Mouse (Mus musculus) inflammation-experienced regulatory T-cells, adult 6 months (primary cell): ENCODE measurements around the gene Cfap58. TPM values are rescaled to one million over a fixed set of nuclear protein-coding genes. Genes with fewer than 3 reads are reported as not detected.

ENCODE experiments used
- ATAC-seq: one replicate; pipeline ENCODE4 v1.8.0; 2017
- polyA plus RNA-seq, 3 experiments: library from polyadenylated mRNA; unstranded; fragments of 100-300 nt; shearing (Covaris generic); gene quantifications; one replicate each; pipeline ENCODE4 v1.2.1; 2017

Gene Cfap58
- polyA plus RNA-seq, 3 experiments from 2014 or later: not detected

DNA sequence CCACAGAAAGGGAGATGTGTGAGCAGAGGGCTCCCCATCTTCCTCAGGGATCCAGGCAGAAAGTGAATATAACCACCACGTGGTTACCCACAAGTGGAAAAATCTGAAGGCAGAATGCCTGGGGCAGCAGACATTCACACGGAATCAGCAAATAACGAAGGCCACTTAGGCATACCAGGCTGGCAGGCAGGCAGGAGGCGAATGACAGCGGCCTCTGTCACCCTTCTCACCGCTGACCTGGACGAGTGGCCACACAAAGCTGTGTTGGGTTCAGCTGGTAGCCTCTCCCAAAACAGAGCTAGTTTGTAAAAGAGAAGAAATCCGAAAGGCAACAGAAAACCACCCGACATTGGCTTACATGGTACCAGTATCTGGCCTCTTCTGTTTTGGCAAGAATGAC is 19.5 kb upstream of the Cfap58 start:
- ATAC-seq: no peak

DNA sequence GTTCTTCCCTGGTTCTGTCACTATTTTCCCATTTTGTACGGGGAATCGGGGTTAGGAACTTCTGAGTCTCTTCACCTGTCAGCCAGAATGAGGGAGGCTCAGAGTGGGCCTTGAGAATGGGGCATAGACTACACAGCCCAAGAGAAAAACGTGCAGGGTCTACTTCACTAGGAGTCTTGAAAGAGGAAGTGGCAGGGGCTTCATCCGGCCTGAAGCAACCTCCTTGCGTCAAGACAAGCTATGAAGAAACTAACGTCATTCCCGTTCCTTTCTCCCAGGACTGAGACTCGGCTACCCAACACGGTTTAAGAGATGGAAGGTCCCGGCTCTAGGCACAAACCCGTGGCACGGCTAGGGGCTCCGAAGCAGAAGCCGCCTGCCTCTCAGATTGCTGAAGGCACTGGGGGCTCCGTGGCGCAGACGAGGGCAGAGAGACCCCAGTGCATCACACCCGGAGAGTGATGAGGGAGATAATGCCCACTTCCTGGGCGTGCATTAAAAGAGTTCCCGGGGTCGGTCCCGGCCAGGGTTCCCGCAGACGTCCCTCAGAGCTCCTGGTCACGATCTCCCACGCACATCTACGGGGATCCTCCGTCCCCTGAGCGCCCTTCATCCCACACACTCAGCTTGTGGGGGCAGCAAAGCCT is 18.9 kb upstream of the Cfap58 start:
- peak; percentile 30 for ATAC-seq

DNA sequence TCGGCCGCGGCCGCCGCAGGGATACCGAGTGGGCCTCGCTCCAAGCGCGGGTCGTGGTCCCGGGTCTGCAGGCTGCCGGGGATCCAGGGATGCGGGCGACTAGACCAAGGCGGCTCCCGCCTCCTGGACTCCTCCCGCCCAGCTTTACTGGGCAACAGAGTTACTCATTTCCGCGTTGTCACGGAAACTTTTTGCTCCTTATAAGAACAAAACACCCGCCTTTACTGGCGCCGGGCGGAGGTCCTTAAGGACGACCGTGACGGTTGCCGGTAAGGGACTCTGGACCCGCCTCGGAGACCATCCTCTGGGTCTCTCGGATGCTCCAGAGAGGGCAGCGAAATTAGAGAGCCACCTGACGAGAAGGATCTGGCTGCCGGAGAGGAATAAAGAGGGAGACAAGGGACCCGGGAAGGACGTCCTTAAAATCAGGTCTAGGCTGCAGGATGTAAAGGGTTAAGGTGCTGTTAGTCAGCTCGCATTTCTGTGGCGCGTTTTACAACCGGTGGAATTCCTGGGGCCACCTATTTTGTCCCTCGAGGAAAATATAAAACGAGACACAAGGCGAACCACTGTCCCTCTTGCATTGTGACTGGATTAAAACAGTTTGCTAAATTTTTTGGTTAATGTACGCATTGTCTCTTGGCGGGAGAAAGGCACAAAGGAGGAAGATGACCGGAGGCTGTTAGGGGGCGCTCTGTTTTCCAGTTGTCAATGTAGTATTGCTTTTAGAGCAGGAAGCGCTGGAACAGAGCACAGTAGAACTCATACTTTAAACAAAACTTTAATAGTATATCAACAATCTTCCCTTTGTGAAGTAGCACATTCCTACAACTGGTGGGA is 18.1 kb upstream of the Cfap58 start, which contains the start of the genes Cfap43 and Itprip:
TSS of gene Cfap43 (minus strand) at position 162 of the 840 bp plus-strand sequence.
TSS of gene Itprip (minus strand) at position 174 of the 840 bp plus-strand sequence.
- ATAC-seq: peak; percentile 75

DNA sequence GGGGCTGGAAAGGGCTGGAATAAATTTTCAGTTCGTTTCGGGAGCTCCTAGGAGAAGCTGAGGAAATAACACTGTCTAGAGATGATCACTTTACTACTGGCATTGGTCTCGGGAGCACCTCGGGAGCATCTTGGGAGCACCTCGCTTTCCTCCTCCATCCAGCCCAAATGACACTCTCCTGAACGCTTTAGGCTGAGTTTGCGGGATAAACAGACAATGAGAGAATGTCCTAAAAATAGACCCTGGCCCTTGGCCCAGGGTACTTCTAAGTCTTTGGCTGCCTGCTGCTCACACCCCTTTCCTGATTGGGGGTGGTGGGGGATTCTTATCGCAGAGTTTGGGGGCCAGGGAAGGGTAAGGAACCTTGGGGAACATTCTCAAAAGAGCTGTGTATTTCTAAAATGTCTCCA is 17.5 kb upstream of the Cfap58 start:
- ATAC-seq: no peak

DNA sequence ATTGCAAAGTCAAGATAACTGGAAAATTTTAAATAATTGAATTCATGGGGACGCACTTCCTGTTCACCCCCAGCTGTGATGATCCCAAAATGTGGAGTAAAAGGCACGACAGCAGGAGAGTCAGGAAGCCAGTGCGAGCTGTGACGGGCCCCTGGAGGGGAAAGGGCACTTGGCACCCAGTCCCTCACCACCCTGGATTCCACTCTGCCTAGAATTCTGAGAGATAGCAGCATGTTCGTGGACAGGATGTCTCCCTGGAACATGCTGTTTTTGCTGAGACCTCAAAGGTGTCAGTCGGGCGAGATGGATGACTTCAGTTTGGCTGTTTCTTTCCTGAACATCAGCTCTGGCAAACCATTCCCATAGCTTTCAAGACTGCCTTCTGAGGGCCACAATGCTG is 11.7 kb upstream of the Cfap58 start:
- ATAC-seq: no peak

DNA sequence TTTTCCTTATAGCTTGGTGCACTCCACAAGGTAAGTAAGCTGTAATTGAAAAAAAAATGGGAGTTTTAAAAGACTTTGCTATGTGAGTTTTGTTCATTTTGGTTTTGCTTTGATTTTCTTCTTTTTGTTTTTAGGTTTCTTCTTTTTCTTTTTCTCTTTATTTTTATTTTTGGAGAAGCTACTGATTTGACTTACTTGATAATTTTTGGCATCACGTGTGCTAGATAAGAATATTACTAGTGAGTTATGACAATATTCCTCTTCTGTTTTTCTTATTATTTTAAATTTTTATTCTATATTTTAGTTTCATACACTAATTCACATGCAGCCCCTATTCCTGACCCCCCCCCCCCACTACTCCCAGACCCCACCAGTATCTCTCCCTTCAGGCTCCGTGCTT is 10.4 kb upstream of the Cfap58 start:
- ATAC-seq: no peak

DNA sequence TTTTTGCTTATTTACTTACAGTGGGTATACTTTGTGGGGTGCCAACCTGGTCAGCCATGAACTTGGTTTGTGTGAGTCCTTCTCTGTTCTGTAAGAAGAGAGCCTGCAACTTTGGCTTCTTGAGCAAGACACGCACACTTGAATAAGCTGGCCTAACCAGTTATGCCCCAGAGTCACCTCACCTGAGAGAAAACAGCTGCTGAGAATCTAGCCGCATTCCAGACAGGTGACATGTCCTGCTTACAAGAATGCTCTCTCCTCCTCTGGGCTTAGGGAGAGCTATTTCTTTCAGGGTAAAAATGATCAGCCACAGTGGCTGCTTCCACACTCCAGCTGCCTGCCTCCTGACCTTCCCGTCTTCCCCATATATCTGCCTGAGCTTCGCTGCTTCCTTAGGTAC is 8.4 kb upstream of the Cfap58 start:
- ATAC-seq: no peak

DNA sequence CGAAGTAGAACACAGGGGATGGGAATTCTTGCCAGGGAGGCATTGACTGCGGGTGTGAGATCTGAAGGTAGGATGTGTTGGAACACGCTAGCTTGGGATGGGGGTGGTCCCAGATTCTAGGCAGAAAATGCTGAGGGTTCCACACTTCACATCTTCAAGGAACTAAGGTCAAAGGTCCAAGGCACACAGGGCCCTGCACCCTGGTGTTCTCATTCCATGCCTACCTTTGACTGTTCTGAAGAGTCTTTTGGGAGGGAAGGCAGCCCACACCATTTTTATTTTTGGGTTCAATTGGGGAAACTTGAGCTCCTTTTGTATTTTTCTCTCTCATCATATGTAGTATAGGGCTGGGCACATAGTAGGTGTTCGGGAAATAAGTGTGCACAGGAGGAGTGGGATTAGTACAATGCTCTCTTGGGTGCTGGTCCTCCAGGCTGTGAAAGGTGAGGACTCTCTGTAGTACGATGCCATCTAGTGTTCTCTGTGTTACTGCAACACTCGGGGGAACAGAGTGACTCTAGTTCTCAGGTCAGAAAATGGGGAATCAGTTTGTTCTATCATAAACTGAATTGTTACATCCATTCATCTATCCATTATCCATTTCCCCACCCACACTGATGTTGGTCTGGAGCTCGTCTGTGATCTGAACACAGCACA is 5.4 kb upstream of the Cfap58 start:
- ATAC-seq: peak; percentile 85

DNA sequence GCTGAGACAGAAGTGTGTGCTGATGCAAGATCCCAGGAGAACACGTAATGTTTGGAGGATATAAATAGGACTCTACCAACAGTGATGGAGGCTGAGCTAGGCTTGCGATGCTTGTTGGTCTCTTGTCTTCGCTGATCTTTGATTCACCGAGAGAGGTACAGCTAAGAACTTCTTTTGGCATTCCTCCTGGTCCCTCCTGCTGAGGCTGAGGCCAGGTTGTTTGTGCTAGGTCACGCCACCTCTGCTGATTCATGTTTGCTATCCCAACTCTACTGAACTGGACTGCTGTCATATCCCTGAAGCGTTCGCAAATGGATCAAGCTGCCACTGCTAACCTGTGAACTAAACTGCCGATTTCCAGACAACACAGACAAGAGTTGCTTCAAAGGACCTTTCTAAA is 3.3 kb upstream of the Cfap58 start:
- no peak for ATAC-seq

DNA sequence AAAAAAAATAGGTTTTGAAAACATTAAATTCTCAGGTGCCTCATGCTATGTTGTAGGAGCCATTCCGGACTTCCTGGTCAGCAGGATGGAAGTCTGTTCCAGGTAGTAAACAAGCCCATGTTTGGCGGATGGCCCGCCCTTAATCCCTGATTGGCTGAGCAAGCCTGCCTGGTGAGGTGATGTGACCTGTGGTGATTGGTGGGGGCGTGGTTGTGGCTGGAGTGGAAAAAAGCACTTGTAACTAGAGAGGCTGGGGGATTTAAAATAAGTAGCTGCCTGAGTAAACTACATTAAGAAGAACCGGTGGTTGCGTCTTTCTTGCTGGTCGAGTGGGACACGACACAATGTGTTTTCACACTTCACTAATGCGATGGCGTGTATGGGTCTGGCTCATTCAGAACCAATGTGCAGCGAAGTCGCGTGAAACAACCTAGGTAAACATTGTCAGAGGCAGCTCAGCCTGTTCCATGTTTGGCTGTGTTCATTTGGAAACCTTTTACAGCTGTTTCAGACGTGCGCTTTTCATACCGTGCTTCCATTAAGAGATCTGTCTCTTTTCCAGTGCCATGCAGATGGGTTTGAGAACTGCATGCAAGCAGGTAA is 2.7 kb upstream of the Cfap58 start:
- no peak for ATAC-seq

DNA sequence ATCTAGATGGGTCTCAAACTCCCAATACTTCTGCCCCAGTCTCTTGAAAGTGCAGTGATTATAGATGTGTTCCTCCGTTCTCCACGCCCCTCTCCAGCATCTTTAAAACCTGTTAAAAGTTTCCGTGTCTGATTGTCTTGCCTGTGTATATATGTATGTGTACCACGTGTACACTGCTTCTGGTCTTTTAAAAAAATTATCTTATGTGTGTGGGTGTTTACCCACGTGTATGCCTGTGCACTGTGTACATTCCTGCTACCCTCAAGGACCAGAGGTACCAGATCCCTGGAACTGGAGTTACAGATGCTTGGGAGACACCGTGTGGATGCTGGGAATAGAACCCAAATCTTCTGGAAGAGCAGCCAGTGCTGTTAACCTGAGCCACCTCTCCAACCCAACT is 1.9 kb upstream of the Cfap58 start:
- no peak for ATAC-seq

DNA sequence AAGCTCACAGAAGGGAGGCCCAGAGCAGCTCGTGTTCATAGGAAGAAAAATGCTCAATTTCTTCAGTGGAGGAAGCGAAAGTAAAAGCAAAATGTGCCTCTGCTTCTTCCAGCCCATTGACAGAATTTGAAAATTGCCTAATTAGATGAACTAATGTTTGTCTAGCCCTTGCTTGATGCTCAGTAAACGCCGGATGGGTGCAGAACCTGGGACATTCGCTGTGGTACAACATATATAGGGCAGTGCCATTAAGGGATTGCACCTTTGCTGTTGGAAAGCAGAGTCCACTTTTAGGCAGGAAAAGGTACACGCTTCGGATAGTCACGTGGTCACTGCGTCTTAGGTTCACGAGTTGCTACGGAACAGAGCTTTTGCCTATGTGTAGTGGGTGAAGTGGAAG is 985 bp upstream of the Cfap58 start:
- ATAC-seq: no peak

DNA sequence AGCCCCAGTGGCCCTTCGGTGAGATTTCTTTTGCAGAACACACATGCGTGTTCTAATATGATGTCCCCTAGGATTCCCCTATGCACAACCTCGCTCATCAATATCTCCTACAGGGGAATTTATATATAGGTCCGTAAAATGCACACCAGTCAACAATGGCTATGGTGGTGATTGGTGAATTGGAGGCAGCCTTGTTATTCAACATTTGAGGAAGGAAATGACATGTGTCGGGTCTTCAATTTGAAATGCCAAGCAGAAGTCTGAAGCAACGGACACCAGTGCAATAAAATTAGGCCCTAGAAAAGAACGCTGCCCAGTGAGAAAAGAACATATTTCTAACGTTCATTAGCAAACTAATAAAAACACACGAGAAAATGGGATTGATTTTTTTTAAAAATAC is 537 bp upstream of the Cfap58 start:
- no peak for ATAC-seq

DNA sequence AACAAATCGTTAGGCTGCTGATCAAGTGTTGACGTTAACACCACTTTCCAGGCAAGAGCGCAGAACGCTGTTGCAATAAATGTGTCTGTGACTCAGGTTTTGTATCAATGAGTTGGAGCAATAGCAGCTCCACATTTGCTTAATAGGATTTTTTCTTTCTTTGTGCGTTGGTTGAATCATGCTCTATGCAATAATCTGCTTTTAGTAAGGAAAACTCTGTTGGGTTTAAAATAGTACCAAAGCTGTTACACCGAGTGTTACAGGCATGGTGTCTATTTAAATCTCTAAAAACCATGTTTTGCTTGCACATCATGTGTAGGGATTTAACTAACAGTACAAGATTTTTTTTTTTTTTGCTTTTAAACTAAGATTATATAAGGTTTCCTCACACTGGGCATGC is 1.9 kb downstream of the Cfap58 start:
- no peak for ATAC-seq

DNA sequence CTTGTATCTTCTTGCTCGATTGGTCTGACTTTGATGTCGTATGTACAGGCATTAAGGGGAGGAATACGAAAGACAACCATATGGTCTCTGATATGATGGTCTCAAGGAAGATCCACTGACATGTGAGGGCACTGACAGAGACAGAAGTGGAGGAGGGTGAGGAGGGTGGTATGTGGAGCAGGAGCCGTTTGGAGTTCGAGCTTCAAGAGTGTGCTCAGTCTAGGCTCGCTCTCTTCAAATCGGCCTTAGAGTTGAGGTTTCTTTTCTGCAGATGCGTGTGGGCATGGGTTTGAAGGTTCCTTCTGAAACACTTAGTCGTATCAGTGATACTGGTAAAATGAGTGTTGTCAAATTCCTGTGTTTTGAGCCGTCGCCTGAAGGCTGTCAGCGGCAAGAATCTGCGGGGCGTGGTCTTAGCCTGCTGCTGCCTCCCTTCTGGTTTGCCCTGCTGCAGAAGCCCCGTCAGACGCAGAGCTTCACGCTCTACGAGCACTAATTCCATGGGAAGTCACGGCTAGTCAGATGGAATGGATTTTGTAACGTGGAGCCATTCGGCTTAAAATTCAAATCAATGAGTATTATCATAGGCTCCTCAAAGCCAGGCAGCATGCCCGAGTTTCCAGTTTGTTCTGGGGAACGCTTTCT is 9.5 kb downstream of the Cfap58 start:
- ATAC-seq: no peak

DNA sequence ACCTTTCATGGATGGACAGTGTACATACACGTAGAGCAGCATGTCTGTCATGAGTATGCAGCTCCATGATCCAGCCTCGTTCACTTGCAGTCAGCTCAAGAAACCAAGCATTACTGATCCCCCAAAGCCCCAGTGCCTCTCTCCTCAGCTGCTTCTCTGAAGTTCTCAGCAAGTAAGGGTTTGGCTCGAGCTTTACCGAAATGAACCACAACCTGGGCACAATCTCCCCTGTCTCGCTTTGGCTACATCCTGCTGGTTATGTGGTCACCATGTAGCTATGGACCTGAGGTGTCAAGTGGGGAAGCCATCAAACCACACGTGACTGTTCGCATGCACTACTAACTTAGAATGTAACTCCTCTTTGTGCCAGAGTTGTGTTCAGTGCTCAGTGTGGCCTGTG is 13.5 kb downstream of the Cfap58 start:
- ATAC-seq: no peak

DNA sequence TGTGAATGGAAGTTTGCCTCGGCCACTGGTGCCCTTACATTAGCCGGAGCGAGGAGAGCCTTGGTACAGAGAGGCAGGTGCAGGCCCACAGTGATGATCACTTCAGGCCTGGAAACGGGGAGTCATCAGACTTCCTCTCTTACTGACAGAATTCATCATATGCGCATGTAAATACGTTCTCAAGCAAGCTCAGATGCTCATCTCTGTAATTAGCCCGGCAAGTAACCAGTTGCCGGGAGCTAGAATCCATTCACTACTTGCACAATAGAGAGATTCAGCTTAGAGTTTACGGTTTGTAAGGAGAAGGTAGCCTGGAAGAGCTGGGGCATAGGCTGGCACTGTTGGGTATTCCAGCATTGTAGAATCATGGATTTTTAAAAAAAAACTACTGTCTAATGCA is 15.7 kb downstream of the Cfap58 start:
- ATAC-seq: no peak

DNA sequence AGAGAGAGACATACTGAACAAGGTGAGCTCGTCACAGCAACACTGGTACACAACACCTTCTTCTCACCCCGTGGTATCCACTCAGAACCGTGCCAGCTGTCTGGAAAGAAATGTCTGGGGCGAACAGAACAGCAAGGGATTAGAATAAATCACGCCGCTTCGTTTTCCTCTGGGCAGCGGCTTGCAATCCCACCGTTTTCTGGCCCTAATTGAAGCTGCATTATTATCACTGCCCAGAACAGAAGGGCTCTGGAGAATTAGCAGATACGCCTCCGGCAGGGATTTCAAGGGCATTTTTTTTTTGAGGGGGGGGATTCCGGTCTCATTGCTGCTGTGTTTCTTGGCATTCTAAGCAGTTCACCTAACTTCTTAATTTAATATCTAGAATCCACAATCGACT is 20.7 kb downstream of the Cfap58 start:
- no peak for ATAC-seq

DNA sequence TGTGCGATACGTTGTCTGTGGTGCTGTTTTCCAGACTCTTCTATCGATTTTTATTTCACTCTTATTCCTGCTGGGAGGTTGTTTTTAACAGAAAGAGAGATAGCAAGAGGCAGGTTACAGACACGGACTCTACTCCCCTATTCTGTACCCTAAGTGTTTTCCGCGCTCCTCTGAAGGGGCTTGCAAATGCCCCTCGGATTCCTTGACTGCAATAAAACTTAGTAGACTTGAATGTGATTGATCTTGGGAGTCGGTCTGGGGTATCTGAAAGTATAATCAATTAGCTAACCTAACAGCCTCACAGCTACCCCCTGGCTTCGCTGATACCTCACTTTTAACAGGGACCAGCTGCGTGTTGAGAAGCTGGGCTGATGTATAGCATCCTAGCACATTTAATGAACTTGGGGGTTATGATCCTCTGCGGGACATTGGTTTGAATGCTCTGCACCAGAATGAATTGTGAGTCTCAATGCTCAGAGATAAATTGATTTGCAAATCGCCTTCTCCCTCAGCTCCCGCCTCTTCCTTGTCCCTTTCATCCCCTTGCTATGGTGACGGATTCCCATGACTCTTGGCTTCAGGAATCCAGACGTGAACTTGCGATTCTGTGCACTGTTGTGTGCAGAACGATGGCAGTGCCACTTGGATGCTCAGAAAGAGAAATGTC is 31.7 kb downstream of the Cfap58 start:
- ATAC-seq: no peak

DNA sequence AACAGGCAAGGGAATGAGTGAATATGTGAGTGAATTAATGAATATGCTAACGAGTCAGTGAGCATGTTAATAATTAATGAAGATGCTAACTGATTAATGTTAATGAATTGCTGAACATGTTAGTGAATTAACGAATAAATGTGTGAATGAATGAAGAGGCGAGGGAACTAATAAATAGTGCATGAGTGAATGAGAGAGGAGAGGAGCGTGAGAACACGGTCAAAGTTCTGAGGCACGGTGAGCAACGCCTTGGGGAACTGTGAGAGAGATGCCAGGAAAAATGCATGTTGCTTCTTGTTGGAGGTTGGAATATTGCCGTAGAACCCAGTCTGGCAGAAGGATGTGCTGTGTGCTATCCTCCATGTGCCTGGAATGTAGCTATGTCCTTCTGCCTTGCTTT is 33.6 kb downstream of the Cfap58 start:
- ATAC-seq: no peak

DNA sequence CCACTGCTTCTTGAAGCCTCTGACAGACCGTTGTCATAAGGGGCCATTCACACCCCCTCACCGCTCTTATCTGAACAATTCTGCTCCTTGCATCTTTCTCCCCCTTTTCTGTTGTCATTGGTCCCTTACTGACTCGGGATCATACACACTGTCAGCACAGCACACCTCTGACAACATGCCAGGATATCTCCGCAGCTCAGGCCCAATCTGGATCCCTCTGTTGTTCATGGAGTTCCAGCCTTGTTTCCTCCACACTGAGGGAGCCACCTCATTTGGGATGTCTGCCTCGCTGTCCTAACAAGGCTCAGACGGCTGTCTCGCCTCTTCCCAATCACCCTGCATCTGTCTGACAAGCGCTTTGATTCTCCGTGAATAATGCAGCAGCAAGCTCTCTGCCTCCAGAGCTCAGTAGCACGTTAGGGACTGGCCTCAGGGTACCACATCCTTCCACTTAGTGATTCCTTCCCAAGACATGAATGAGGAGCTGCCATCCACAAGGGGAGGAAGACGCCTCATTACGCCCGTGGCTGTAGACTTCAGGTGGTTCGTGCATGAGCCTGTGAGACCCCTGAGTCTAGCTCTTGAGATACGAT is 40.7 kb downstream of the Cfap58 start:
- ATAC-seq: no peak

DNA sequence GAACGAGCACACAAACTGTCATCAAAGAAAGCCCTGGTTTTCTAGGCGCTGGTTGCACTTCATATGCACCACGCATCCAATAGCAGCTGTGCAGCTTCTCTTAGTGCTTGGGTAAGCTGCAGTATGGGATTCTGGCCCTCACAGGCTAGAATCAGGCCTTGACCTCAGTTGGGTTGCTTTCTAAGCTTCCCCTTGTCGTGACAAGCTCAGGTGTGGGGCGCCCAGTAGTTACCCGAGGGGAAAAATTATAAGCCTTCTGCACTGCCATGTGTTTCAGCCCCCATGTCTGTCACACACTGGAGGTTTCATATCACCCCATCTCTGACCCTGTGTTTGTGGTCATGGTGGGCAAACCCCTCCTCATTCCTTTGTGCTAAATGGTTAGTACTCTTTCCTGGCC is 42.0 kb downstream of the Cfap58 start:
- ATAC-seq: no peak
